Mouse (Mus musculus): ENCODE results near the gene Gm20547.
A peak's percentile ranks its signal among the peaks of the same experiment; 100 is the strongest.

Gm20547 gene

DNA sequence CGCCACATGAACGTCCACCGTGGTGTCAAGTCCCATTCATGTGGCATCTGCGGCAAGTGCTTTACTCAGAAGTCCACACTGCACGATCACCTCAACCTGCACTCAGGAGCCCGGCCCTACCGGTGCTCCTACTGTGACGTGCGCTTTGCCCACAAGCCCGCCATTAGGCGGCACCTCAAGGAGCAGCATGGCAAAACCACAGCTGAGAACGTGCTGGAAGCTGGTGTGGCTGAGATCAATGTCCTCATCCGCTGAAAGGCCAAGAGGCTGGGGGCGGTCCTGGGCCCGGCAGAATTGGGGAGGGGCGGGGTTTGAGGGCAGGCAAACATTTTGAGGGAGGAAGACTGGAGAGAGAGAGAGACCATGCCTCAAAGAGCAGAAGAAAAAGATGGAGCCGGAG, 14.5 kb upstream of the Gm20547 start:
- no peak for DNase-seq (ENCODE audit: low spot score in 2 of 2)

GRCm38 (mm10) chr17:34895724-34896123, 13.9 kb upstream of the Gm20547 start:
- no peak for DNase-seq (ENCODE audit: low spot score in 2 of 2)

GRCm38 (mm10) chr17:34894801-34895530, 13.1 kb upstream of the Gm20547 start:
- peak in 1 of 2 experiments; percentile 60 for DNase-seq (ENCODE audit: low spot score in 2 of 2)

GRCm38 (mm10) chr17:34894074-34894597, 12.3 kb upstream of the Gm20547 start:
- peak; percentile 85 to 94 for DNase-seq (ENCODE audit: low spot score in 2 of 2)

DNA sequence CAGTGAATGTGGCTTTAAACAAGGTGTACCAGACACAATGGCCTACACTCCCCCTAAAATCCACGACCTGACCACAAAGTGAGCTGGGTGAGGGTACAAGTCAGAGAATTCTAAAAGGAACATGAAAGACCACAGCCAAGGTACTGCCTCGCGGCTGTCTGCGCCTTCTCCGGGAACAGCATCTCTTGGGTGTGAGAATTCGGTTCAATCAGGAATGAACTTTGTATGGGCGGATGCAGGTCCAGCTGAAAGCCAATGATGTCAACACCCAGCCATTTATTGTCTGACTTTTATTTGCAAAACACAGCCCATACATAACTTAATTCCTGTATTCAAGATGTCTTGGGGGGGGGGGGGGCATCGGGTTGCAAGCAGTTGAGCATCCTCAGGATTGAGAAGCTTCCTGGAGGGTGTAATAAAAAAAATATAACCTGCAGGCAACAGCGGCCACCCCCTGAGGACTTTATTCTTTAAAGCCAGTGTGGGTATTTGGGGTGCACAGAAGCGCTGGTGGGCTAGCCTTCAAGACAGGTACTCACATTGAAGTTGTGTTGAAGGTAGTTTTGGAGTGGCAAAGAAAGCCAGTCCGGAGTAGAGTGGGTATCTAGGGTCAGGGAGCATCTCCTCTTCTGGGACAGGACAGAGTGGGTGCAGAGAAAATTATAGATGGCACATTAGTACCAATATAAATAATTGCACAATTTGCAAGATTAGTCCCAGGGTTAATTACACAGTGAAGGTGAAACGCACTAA, 11.4 kb upstream of the Gm20547 start:
- no peak for DNase-seq (ENCODE audit: low spot score in 2 of 2)

DNA sequence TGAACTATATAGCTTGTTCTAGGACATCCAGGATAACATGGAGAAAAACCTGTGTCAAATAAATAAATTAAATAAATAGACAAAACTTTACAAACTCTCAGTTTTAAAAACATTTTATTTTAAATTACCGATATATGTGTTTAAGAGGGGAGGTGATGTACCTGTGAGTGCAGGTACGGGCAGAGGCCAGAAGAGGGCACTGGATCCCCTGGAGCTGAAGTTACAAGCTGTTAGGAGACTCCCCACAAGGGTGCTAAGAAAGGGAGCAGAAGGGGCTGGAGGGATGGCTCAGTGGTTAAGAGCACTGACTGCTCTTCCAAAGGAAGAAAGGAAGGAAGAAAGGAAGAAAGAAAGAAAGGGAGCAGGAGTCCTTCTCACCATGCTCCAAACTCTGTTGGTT, 9.5 kb upstream of the Gm20547 start:
- no peak for DNase-seq (ENCODE audit: low spot score in 2 of 2)

GRCm38 (mm10) chr17:34890074-34890743, 8.4 kb upstream of the Gm20547 start:
- DNase-seq (ENCODE audit: low spot score in 2 of 2): no peak

DNA sequence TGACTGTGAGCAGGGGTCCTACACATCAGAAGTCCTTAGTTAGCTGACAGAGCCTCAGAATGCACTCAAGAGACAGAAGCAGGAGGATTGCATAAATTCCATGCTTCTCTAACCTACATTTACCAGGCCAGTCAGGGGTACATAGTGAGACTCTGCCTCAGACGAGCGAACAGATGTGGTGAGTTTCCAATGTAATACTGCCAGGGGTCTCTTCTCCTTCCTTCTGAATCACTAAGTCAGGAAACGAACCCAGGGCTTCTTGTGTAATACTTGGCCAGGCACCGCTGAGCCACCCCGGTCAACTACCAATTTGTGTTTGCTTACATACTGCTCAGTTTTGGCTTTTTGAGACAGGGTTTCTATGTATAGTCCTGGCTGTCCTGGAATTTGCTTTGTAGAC, 6.1 kb upstream of the Gm20547 start:
- no peak for DNase-seq (ENCODE audit: low spot score in 2 of 2)

DNA sequence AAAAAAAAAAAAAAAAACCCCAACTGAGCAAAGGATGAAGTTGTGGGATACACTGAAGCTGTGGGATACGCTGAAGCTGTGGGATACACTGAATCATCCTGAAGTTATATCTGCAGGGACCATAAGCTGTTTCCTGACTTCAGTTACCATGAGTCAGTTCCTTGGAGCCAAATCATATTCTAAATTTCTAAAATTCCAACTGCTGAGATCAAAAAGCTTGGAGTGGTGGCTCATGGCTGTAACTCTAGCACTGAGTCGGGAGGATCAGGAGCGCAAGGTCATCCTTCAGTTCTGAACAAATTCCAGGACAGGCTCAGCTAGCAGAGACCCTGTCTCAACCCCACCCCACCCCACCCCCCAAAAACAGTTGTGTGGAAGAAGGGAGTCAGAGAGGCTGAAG, 3.8 kb upstream of the Gm20547 start:
- no peak for DNase-seq (ENCODE audit: low spot score in 2 of 2)

GRCm38 (mm10) chr17:34884704-34885103, 2.9 kb upstream of the Gm20547 start:
- DNase-seq (ENCODE audit: low spot score in 2 of 2): no peak

GRCm38 (mm10) chr17:34883332-34883731, 1.5 kb upstream of the Gm20547 start:
- no peak for DNase-seq (ENCODE audit: low spot score in 2 of 2)

DNA sequence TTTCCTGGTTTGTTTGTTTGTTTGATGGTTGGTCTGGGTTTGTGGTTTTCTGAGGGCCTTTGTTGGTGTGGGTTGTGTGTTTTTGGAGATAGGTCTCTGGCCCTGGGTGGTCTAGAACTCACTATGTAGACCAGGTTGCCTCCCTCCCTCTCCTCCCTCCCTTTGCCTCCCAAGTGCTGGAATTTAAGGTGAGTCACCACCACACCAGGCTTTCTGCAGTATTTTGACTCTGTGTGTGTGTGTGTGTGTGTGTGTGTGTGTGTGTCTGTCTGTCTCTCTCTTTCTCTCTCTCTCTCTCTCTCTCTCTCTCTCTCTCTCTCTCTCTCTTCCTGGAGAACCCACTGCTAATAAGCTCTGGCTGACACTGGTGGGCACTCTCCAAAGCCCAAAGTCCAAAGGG, 676 bp downstream of the Gm20547 start:
- no peak for DNase-seq (ENCODE audit: low spot score in 2 of 2)

GRCm38 (mm10) chr17:34879336-34879879, 2.4 kb downstream of the Gm20547 start, which contains the start of gene Zbtb12:
Gene Zbtb12 (plus strand): TSS chr17:34879483.
- no peak for DNase-seq (ENCODE audit: low spot score in 2 of 2)

DNA sequence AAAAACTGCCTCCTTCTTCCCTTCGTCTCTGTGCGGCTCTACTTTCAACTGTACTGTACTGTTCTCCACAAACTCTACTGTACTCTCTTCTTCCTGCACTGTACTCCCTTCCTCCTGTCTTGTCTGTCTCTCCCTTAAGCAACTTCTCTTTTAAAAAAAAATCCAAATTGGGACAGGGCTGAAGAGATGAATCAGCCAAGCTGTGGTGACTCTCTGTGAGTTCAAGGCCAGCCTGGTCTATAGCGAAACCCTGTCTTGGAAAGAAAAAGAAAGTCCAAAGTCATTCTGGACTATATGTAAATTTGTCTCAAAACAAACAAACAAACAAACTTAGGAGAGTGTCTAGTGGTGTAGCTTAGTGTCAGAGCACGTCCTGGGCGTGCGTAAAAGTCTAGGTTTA, 7.5 kb downstream of the Gm20547 start:
- DNase-seq (ENCODE audit: low spot score in 2 of 2): no peak

DNA sequence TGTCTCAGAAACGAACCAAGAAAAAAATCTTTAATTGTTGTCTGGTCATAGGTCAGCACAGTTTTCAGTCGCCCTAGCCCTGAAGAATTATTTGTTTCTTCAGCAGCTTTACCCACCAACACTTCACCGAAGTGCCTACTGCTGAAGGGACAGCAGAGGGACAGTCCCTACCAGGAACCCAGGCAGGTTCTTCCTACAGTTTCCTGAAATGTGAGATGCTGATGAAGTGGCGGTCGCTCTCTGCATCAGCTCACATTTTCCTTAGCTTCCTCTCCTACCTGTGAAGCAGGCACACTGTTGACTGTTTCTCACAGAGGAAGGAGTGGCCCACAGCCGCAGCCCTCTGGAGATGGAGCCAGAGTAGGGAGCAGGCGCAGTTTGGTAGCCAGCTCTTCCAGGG, 15.9 kb downstream of the Gm20547 start:
- no peak for DNase-seq (ENCODE audit: low spot score in 2 of 2)

- DNase-seq (ENCODE audit: low spot score in 2 of 2): no peak
These were observed 19.3 kb downstream of the Gm20547 start, which contains the start of gene Cfb for GRCm38 (mm10) chr17:34862416-34863081. Gene Cfb (minus strand): TSS chr17:34862518.

DNA sequence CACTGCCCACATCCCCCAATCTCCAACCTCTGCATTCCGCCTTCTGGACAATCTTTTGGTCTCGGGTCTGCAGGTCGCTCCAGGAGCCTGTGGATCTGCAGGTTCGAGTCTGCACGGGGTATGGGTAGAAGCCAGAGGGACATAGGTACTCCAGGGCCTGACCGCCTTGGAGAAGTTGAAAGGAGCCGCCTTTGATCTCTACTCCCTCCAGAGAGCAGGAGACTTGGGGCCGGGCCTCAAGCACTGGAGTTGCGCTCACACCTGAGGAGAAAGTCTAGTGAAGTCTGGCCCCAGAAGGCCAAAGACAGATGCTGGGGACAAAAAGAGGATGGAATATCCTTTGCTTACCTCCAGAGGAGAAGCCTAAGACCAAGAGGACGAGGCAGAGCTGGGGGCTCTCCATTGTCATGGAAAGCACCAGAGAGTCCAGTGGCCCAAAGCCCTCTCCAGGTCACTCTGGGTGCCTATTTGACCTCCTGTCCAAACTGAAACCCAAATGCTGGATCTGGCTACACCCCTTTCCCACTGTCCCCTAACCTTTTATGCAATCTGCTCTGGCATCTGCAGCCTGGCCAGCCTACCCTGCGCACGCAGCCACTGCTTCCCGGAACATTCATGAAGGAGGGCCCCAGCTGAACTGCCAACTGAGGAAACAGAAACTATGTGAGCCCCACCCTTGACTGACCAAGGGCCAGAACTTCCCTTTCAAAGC, 20.0 kb downstream of the Gm20547 start:
- DNase-seq (ENCODE audit: low spot score in 2 of 2): no peak

DNA sequence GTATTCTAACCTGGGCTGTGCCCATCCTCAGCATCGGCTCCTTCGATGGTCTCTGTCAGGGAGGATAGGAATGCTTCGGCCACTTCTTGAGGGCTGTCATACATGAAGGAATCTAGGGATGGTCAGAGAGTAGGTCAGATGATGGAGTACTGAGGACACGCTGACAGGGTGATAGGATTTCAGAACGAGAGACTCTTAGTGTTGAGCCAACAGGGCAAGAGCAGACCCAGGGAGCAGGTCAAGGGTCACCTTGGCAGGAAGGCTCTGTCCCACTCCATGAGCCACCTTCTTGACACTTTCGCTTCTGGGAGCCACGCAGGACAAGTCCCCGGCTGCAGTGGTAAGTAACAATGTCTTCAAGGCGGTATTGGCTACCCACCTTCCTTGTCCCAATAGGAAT, 21.3 kb downstream of the Gm20547 start:
- no peak for DNase-seq (ENCODE audit: low spot score in 2 of 2)

- no peak for DNase-seq (ENCODE audit: low spot score in 2 of 2)
These were observed 23.2 kb downstream of the Gm20547 start for GRCm38 (mm10) chr17:34858670-34859069.

DNA sequence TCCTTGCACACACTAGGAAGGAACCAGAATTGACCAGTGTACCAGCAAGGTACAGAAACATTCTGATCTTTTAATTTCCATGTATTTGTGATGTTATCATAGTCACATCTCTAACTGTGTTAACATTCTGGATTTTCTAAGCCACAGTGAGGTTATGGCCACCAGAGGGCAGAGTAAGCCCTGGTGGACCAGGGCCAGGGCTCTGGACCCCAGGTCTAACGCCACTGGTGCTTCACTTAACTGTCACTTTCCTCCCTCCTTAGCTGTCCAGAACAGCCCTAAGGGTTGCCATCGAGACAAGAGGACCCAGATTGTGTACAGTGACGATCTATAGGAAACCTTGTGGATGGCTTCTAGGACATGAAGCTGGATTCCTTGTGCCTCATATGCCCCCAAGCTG, 26.0 kb downstream of the Gm20547 start:
- no peak for DNase-seq (ENCODE audit: low spot score in 2 of 2)

DNA sequence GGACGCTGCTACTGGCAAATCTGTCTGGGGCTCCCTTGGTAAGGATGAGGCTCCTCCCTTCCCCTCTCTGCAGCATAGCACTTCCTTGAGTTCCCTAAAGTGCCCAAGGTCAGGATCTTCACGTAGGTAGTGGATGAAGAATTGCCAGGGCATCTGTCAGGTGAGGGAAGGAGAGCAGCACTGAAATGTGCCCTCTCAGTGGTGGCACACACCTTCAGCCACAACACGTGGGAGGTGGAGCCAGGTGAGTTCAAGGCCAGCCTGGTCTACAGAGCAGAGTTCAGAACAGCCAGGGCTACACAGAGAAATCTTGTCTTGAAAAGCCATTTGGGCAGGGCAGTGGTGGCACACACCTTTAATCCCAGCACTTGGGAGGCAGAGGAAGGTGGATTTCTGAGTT, 27.1 kb downstream of the Gm20547 start:
- DNase-seq (ENCODE audit: low spot score in 2 of 2): no peak
